Mouse (Mus musculus): Measurements from ENCODE around the gene Dstyk.
"Not testable (repeated sequence)": the region's sequence is repeated elsewhere in the genome, so short reads cannot be mapped to it uniquely, and the experiment has no call there.

The Dstyk gene

DNA sequence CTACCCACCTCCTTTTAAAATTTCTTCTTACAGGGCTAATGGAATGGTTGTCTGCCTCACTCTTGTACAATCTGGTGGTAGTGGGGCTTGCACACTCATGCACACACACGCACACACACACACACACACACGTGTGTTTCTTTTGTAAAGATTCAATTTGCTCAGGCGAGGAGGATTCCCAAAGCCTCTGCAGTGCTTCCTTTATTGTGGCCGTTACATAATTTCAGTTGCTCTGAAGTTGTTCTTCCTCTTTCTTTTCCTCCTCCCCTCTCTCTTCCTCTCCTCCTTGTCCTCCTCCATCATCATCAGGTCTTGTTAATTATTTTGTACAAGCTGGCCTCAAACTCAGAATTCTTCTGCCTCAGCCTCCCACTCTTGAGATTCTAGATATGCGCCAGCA is 20.0 kb downstream of the Dstyk start:
- no peak for DNase-seq

DNA sequence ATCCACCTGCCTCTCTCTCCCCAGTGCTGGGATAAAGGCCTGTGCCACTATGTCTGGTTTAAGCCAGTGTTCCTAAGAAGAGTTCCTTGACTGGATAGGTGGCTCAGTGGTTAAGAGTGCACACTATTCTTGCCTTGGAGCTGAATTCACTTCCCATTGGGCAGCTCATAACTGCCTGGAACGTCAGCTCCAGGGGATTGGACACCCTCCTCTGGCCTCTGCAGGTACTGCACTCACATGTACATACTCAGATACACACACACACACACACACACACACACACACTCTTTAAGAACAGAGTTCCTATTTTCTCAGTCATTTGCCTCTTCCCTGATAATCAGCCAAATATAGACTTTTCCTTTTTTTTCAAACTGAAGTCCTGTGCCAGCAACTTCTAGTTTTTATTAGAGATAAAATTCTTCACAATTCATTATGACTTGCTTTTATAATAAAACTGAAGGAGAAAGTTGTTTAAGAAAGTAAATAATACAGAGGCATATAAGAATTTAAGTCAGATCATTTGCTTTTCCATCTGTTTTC is 23.6 kb downstream of the Dstyk start:
- no peak for DNase-seq

DNA sequence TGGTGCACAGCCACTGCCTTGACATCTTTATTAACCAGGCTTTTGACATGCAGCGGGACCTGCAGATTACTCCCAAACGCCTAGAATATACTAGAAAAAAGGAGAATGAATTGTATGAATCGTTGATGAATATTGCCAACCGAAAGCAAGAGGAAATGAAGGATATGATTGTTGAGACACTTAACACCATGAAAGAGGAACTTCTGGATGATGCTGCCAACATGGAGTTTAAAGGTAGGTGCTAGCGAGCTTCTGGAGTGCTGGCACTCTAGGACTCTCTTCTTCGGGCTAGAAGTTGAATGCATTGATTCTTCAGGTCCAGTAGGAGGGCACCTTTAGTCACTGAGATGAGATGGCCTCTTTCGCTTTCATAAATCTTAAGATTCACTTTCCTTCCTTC is 32.4 kb downstream of the Dstyk start:
- DNase-seq, result no peak

DNA sequence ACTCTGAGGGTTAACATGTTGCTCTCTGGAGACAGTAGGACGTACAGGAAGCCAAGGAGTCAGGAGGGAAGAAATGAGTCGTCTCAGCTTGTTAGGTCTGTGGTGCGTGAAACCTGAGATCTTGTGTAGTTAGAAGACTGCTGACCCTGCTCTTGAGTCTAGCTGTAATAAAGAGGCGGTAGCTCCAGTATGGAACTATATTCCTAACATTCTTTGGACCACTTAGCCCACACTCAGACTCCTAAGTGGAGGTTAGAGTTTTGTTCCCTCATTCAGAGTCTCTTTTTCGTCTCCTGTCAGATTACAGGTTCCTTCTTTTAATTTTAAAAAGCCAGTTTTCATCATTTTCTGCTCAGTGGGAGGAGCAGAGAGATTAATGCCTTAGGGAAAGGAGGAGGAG is 47.3 kb downstream of the Dstyk start:
- DNase-seq, result no peak

DNA sequence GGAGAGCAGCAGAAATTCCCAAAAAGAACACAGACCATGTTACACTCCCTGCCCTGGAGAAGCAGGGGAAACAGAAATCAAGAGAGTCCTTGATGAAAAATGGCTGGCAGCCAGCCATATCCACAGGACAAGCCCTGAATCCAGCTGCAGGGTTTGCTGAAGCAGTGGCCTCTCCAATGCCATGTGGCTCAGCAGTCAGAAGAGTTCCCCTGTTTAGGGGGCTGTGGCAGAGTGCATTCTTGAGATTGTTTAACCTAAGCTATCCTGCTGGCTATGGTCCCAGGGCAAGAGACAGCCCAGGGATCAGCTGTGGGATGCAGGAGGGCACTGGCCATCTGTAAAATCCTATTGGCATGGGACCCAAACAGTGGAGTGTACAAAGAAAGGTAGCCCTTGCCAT is 51.6 kb downstream of the Dstyk start:
- peak; percentile 14 for DNase-seq

DNA sequence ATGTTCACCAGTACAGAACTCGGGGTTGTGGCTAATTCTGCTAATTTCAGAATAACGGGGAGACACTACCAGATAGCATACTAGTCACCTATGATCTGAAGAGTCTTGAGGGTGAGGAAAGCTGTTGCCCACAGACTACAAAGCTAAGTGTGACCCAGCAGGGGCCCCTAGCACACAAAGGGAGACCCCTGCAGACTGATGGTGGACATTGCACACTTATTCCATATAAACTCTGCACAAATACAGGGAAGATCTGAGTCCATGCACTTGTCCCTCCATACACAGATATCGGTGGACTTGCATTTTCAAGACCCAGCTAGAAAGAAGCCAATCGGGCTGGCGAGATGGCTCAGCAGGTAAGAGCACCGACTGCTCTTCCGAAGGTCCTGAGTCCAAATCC is 52.2 kb downstream of the Dstyk start:
- DNase-seq, result no peak

DNA sequence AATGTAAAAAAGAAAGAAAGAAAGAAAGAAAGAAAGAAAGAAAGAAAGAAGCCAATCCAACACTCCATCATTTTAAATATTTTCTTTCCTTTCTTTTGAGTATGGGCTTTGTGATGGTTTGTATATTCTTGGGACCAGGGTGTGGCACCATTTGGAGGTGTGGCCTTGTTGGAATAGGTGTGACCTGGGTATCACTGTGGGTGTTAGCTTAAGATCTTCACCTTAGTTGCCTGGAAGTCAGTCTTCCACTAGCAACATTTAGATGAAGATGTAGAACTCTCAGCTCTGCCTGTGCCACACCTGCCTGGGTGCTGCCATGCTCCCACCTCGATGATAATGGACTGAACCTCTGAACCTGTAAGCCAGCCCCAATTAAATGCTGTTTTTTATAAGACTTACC is 52.7 kb downstream of the Dstyk start:
- not testable (repeated sequence) for DNase-seq

DNA sequence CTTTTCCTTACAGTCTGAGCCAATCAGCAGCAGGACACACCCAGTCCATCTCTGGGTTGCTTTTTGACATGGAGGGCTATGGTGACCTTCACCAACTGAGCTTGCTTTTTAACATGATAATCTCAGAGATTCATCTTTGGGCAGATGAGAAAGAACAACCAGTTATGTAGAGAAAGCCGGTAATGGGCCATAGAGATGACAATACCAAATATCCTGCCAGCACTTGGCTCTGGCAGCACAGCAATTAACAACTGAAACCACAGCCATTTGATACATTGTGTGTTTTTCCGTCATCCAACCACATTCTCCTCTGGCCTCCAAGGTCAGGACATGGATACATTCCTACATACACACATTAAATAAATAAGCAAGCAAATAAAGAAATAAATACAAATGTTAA is 53.7 kb downstream of the Dstyk start:
- no peak for DNase-seq

DNA sequence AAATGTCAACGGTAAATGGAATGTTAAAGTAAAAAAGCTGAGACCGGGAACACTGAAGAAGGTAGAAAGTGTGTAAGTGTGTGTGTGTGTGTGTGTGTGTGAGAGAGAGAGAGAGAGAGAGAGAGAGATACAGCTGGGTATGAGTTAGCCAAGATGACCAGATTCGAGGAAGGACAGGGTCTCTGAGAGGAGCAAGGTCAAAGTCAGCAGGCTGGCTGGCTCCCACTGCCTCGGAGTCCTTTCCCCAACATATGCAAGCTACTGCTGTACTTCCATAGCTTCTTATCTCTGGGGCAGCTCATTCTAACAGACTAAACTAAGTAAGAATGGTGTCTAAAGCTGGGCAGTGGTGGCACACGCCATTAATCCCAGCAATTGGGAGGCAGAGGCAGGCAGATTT is 54.1 kb downstream of the Dstyk start:
- no peak for DNase-seq

DNA sequence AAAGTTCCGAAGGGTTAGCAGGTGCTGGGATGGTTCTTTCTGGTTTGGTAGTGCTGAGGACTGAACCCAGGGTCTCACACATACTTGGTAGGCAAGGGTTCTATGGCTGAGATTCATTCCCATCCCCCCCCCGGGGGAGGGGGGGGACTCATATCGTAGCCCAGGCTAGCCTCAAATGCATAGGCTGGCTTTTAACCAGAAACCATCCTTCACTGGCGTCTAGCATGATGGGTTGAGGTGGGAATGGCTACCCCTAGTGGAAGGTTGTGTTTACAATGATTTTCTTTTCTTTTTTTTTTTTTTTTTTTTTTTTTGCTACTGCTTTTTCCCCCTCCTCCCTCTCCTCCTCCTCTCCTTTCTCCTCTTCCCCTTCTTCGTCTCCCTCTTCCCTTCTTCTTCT is 55.2 kb downstream of the Dstyk start:
- no peak for DNase-seq

DNA sequence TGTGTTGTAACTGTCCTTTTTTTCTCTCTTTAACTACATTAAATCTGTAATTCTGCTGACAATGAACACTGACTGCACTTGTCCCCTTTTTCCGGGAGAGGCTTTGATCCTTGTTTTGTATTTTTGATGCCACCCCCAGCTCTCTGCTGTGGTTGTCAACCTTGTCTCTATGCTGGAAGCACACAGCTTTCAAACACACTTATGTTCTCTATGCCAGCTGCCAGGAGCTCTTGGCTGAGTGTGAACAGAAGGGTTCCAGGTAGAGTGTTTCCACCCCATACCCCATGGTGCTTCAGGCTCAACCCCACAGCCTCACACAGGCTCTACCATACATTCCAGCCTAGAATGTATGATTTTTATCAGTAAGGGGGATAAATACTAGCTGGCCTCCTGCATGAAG is 57.1 kb downstream of the Dstyk start:
- DNase-seq, result no peak

DNA sequence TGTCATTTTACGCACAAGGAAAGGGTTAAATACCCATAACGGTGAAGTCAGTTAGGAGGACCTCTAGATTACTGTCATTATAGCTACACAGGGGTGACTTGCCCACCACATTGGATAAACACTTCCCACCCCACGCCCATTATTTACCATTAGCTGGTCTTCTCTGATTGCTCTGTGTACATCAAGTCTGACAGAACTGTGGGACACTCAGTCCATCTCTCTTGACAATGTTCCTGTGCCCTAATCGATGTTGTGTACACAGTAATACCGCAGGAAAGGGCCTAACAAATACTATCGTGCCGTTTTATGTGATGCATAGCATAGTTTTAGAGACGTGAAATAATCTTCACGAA is 59.2 kb downstream of the Dstyk start:
- no peak for DNase-seq

DNA sequence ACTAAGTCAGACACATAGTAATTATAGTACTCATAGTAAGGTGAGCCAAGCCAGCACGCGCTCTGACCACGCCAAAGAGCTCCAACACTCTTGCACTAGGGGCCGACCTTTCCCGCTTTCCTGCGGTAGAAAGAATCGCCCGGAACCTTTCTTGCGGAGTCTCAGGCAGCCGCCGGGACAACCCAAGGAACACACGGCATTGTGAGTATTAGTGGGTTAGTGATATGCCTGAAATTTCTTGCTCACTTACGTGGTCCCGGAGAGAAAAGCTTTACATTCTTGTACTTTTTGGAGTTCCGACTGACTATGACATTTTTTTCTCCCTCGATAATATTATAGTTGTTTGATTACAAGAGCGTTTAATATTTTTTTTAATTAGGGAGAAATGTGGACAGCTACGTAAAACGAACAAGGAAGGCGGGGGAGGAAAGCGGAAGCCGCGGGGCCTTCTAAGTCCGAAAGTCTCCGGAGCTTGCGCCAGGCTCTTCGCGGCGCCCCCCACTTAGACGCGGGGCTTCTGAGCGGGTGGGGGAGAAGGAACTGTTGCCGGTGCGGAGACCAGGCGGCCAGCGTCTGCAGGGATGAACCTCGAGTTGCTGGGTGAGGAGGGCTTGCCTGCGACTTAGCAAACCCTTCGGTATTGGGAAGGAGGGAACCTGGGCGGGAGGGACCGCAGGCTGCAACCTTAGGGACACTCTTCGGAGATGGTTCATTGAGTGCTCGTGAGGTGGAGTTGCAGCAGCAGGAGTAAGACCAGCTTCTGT is 59.8 kb downstream of the Dstyk start, which contains the start of gene Rbbp5:
Gene Rbbp5, plus strand, starts transcription at position 438 of the 764 bp plus-strand sequence.
- DNase-seq, result peak; percentile 79

DNA sequence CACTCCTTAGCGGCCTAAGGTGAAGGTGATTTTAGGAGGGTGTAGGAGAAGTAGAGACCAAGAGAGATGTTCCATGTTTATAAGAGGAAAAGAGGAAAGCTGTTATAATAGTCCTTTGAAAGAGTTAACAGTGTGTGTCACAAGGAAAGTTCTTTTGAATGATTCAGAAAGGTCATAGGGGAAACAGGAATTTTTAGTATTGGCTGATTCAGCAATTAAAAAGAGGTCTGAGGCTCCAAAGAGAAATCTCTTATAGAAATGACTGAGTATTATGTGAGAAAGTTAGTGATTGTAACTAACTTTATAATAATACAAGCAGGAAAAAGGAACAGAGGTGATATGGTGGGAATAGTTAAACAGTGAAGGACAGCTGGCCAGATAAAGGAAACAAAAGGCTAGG is 62.1 kb downstream of the Dstyk start:
- no peak for DNase-seq

DNA sequence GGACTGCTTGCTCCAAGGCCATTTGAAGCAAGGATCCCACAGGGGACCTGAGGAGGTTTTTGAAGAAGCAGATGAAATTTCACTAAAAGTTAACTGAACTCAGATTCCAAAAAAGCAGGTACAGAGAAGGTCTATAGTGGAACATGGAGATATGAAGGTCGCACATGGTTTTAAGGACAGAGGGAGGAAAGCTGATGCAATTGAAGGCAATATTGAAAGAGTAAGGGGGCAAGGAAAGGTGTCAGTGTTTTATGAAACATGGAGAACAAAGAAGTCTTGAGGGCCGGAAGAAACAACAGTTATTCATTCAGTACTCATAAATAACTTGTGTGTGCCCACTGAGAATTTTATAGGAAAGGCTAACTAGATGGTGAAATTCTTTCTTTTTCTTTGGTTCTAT is 64.3 kb downstream of the Dstyk start:
- no peak for DNase-seq

DNA sequence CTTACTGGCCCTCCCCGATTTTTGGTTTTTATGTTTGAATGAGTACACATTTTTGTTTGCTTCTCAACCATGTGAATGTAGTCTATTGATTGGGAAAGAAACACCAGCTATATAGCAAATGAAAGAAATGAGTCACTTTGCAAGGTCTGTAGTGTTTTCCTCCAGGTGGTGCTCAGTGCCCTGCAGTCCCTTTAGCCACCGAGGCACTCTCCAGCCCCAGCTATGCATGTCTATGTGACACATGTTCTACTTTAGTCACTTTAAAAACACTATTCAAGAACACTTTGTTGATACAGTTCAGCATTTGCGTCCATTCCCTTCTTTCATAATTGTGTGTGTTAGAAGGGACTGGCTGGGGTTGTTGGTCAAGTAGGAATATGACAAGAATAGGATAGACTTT is 65.9 kb downstream of the Dstyk start:
- no peak for DNase-seq

DNA sequence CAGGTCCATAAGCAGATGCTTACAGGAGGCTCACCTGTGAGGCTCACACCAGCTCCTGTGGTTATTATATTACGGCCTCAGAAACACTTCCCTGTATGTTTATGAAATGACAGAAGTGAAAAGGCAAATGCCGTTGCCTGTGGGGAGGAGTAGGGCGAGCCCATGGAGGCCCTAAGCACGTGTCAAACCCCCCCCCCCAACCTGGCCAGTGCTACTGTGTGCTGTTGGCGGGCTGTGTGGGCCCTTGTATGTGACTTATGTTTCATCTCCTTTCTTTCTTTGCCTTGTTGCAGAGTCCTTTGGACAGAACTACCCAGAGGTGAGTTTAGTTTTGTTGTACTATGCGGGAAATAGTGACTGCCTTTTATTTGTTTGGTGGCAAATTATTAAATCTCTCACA is 66.4 kb downstream of the Dstyk start:
- DNase-seq, result no peak

DNA sequence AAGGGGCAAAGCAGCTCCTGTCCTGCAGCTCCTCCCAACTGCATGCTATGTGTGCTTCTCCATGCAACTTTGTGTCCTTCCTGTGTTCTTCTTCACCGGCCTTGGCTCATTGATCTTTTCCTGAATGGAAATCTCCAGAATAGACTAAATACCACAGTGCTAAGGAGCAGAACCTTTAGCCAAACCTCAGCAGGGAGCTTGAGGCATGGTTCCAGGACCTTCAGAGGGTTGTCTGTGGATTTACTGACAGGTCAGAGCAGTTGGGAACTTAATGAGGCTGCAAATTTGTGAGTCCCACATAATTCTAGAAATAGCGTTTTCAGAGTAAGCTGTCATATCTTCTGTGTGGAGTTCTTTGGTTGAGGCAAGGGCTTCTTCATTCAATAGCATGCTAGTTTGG is 83.2 kb downstream of the Dstyk start:
- DNase-seq, result no peak

DNA sequence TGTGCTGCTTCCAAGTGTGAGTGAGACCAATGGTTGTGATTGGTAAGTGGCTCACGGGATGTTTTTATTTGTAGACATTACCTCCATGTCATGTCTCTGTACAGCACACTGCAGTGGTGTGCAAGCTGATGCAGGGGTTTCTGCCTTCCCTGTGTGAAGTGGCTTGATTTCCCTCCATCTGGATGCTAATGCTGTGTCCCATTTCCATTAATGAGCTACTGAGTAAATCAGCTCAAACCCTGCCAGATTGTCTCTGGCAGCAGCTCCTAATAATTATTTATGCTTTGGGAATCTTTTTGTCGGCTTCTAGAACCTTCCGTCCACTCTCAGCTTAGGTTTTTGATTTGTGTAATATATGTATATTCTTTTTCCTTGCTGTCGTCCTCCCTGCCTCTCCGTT is 87.8 kb downstream of the Dstyk start:
- no peak for DNase-seq

DNA sequence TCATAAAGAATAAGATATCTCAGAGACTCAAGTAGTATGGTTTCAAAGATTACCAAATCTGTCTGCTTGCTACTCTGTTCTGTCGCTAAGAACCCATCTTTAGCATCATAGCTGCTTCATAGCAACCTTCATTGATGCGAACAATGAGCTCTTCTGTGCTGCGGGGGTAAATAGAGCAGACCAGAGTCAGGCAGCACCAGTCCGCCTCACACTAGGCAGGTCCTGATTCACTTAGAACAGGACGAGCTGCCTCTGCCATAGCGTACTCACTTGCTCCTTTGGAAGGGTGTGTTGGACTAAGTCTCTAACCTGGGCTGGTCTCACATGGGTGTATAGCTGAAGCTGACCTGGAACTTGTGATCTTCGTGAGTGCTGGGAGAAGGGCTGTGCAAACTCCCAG is 88.7 kb downstream of the Dstyk start, which contains the start of gene Tmem81:
Gene Tmem81, plus strand, starts transcription at position 173 of the 400 bp plus-strand sequence.
- DNase-seq, result no peak

DNA sequence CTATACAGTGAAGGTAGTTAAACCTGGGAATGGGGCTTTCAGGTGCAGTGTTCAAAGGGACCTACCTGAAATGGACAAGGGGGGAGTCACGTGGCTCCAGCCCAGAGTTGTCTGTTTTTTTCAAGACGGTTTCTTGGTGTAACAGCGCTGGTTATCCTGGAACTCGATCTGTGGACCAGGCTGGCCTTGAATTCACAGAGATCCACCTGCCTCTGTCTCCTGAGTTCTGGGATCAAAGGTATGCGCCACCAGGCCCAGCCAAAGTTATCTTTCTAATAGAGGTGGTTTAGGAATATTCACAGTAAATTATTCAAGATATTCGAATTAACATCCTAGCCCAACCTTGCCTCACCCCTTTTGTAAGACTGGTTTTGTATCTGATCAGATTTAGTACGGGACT is 89.3 kb downstream of the Dstyk start:
- DNase-seq, result no peak

DNA sequence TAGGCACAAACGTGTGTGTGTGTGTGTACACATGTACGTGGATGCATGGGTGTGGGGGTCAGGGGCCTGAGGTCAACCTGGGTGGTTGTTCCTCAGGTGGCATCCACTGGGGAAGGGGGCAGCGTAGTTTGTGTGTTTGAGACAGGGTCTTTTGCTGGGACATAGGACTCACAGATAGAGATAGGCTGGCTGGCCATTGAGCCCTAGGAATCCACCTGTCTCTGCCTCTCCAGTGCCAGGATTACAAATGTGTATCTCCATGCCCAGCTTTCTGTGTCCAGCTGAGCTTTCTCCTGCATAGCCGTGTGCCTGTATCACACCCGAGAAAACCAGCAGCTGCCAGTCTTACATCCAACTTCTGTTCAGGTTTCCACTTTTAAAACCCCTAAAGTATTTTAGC is 92.4 kb downstream of the Dstyk start:
- no peak for DNase-seq

DNA sequence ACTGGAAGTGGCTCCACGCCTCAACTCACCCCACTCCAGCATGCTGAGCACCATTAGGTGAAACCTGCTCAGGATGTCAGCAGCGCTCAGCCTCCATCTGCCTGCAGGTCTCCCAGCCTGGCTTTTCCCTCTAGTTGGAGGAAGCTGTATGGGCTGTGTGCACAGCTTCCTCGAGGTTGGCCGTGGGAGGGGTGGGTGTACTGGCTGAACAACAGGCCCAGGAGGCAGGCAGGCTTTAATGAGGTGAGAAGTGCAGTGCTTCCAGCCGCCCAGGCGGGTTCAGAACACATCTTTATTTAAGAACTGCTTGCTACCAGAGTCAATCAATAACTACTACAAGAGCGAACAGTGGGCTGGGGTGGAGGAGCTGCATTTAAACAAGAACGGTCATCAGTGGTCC is 94.2 kb downstream of the Dstyk start:
- no peak for DNase-seq

DNA sequence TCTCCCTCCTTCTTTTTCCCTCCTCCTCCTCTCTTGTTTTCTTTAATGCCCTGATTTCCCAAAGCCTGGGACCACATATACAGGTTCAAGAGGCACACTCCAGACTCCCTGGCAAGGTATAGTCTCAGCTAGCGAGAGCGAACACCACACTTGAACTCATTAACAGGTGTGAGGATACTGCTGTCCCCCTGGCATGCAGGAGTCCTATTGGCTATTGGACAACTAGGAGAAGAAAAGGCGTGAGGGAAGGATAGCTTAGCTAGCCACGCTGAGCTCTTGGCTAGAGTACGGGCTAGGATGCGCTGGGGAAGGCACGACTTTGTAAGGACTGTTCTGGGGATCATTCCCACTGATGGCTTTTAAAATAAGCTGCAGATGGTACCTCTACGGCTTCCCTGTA is 94.8 kb downstream of the Dstyk start:
- DNase-seq, result no peak

DNA sequence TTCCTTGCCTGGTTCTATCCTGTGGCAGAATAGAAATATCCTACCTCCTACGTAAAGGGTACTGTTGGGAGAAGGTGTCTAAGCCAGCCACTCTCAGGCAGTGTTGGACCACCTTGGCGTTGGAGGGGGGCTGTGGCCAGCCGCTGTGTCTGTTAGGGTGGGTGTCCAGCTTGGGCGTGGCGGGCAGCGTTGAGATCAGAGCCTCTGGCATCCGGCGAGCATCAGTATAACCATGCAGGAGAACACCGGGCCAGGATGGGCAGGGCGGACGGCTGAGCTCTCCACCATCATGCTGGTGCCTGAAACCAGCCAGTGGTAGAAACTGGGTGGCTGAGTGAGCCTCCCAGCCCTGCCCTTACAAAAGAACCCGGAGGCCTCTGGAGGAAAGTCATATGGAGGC is 98.0 kb downstream of the Dstyk start:
- no peak for DNase-seq

Measured in right cerebral cortex, postnatal 14 days (tissue).